Mouse (Mus musculus) gonadal fat pad, adult 2 months (tissue): ENCODE measurements at regions not wholly inside any gene's neighbourhood (a gene's known extent, or its start where the extent isn't known, plus 50 kb on each side); places are given as distances from the start of the nearest gene placed in this dataset.

Source experiments
- DNase-seq: peaks from one replicate; pipeline ENCODE4 v3.0.0-alpha.2; 2012; ENCODE audit warnings: low read depth

GRCm38 (mm10) chr14:24876508-24876907 is 389.6 kb downstream of the Rps24 start:
- no peak for DNase-seq

- DNase-seq = no peak
Observed at GRCm38 (mm10) chr14:24877853-24878252, 390.9 kb downstream of the Rps24 start.

- DNase-seq = no peak
Observed at GRCm38 (mm10) chr14:24886164-24886563, 399.2 kb downstream of the Rps24 start.

- no peak for DNase-seq
Observed at GRCm38 (mm10) chr14:24886896-24887421, 400.0 kb downstream of the Rps24 start.

- no peak for DNase-seq
Observed at GRCm38 (mm10) chr14:24890856-24891255, 403.9 kb downstream of the Rps24 start.

GRCm38 (mm10) chr14:24895196-24895595 is 408.3 kb downstream of the Rps24 start:
- DNase-seq = no peak

- no peak for DNase-seq
Observed at GRCm38 (mm10) chr14:24896681-24897080, 409.8 kb downstream of the Rps24 start.

- DNase-seq = no peak
Observed at GRCm38 (mm10) chr14:24900501-24901179, 413.7 kb downstream of the Rps24 start.

GRCm38 (mm10) chr14:24901726-24902125 is 414.8 kb downstream of the Rps24 start:
- no peak for DNase-seq

- no peak for DNase-seq
Observed at GRCm38 (mm10) chr14:24902870-24903269, 415.9 kb downstream of the Rps24 start.

GRCm38 (mm10) chr14:24904712-24905111 is 417.8 kb downstream of the Rps24 start:
- DNase-seq = no peak

- no peak for DNase-seq
Observed at GRCm38 (mm10) chr14:24906916-24907315, 420.0 kb downstream of the Rps24 start.

- no peak for DNase-seq
Observed at GRCm38 (mm10) chr14:24908377-24908776, 421.5 kb downstream of the Rps24 start.

- no peak for DNase-seq
Observed at GRCm38 (mm10) chr14:24911621-24912020, 424.7 kb downstream of the Rps24 start.

- no peak for DNase-seq
Observed at GRCm38 (mm10) chr14:24919056-24919455, 432.1 kb downstream of the Rps24 start.

GRCm38 (mm10) chr14:24922006-24922405 is 435.1 kb downstream of the Rps24 start:
- no peak for DNase-seq

GRCm38 (mm10) chr14:24924561-24924960 is 437.6 kb downstream of the Rps24 start:
- DNase-seq = no peak

- no peak for DNase-seq
Observed at GRCm38 (mm10) chr14:24926086-24927048, 439.4 kb downstream of the Rps24 start.

- DNase-seq = no peak
Observed at GRCm38 (mm10) chr14:24928726-24929125, 441.8 kb downstream of the Rps24 start.

- DNase-seq = no peak
Observed at GRCm38 (mm10) chr14:24930251-24930650, 443.3 kb downstream of the Rps24 start.

- no peak for DNase-seq
Observed at GRCm38 (mm10) chr14:24937876-24938275, 451.0 kb downstream of the Rps24 start.

- DNase-seq = no peak
Observed at GRCm38 (mm10) chr14:24939068-24939467, 452.1 kb downstream of the Rps24 start.
